8 mouse cellular contexts compared by ENCODE assay signal in the genomic region with DNA sequence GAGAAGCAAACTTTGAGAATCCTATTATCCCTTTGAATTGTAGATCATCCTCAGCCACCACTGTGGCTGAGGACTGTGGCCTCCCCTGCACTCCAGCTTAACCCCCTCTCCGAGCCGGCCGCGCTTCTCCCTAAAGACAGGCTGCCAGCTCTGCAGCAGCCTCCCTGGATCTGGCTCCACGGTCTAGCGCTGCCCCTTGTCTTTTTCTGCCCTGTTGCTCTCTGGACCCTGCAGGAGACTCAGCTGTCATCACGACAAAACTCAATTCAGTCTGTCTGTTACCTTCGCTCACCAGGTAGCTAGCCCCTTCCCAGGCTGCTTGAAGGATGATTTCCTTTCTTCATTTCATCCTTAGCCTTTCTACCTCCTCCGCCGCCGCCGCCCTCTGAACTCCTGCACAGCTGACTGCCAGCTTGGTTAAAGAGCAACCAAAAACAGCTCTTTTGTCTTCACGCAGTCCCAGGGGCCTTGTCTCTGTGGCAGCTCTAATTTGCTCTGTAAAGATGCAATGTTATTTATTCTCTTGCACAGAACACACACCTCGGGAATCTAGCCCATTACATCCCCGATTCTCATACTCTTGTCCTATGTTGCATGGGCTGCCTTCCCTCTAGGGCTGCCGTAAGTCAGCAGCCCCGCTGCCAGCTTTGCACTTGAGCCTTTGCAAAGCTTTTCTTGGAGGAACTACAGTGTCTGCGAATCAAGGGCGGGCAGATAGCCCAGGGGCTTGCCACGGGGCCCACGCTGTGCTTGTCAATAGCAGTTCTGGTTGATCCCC.
A peak's percentile ranks its signal among the peaks of the same experiment; 100 is the strongest.
DNase-seq lines count a peak whose midpoint lies in the region; ATAC-seq and TF ChIP-seq lines count a peak whose summit lies in the region.

No protein-coding gene starts in this region.

- peaks cover 46% of the 10 kb centered on the region for H3K4me1 ChIP-seq in E14TG2a.4 (replicated peaks; ENCODE audit: low read depth, low read length)
- peaks cover 31% of the 10 kb centered on the region for H3K4me1 ChIP-seq in forebrain, embryonic 12.5 days
- peaks cover 32% of the 10 kb centered on the region for H3K4me1 ChIP-seq in kidney, embryonic 15.5 days
- peaks cover 16% of the 10 kb centered on the region for H3K4me1 ChIP-seq in midbrain, embryonic 16.5 days (ENCODE audit: control insufficient read depth, insufficient read depth, low read length)

- peaks cover 13% of the 10 kb centered on the region; the same call in 1 of the 2 replicates for H3K9me3 ChIP-seq in E14TG2a.4 (ENCODE audit: low read length)
- no peaks in the 10 kb centered on the region for H3K9me3 ChIP-seq in forebrain, embryonic 12.5 days
- no peaks in the 10 kb centered on the region for H3K9me3 ChIP-seq in kidney, embryonic 15.5 days (replicated peaks)
- H3K9me3 ChIP-seq in midbrain, embryonic 16.5 days (replicated peaks; ENCODE audit: control insufficient read depth, low read length, poor library complexity, severe bottlenecking), result no peaks in the 10 kb centered on the region

- peak; percentile 32 to 38 for DNase-seq in frontal cortex, postnatal 10 days (ENCODE audit: low spot score in 2 of 2)
- no peak for DNase-seq in frontal cortex, postnatal 25 days (ENCODE audit: low spot score in 2 of 2)
- no peak for DNase-seq in gastrocnemius, postnatal 36 days

- H3K27ac ChIP-seq in forebrain, embryonic 12.5 days, result peak overlapping the region; percentile 74
- peak overlapping the region; percentile 49 for H3K27ac ChIP-seq in kidney, embryonic 15.5 days
- H3K27ac ChIP-seq in midbrain, embryonic 16.5 days (ENCODE audit: low read length), result peak overlapping the region; percentile 20

- ATAC-seq in forebrain, embryonic 12.5 days (ENCODE audit: low FRiP score), result peak; percentile 55
- peak; percentile 47; the same call in 1 of the 2 replicates for ATAC-seq in kidney, embryonic 15.5 days (replicated peaks; ENCODE audit: low FRiP score)
- peak; percentile 76 for ATAC-seq in midbrain, embryonic 16.5 days
- ATAC-seq in erythroblast, adult 5-6 weeks (replicated peaks; ENCODE audit: low FRiP score, poor library complexity, severe bottlenecking), result no peak

- no peak for TF ChIP-seq CTCF in E14TG2a.4 (conservative IDR thresholded peaks at IDR 0.05; ENCODE audit: low read length)

- peaks cover 34% of the 10 kb centered on the region for H3K27me3 ChIP-seq in E14TG2a.4 (ENCODE audit: insufficient read depth, low read length)
- peaks cover 6% of the 10 kb centered on the region for H3K27me3 ChIP-seq in forebrain, embryonic 12.5 days
- no peaks in the 10 kb centered on the region for H3K27me3 ChIP-seq in kidney, embryonic 15.5 days
- no peaks in the 10 kb centered on the region for H3K27me3 ChIP-seq in midbrain, embryonic 16.5 days (ENCODE audit: control insufficient read depth, insufficient read depth, low read depth, low read length)

- H3K4me3 ChIP-seq in E14TG2a.4 (replicated peaks; ENCODE audit: low read length), result peak overlapping the region; percentile 32
- H3K4me3 ChIP-seq in forebrain, embryonic 12.5 days (replicated peaks), result peak overlapping the region; percentile 28
- peak overlapping the region; percentile 23 for H3K4me3 ChIP-seq in kidney, embryonic 15.5 days (replicated peaks)
- peak overlapping the region; percentile 14; the same call in 1 of the 2 replicates for H3K4me3 ChIP-seq in midbrain, embryonic 16.5 days (ENCODE audit: low read depth, low read length)

- H3K4me2 ChIP-seq in forebrain, embryonic 12.5 days, result peak overlapping the region; percentile 56
- peak overlapping the region; percentile 57 for H3K4me2 ChIP-seq in kidney, embryonic 15.5 days
- H3K4me2 ChIP-seq in midbrain, embryonic 16.5 days (ENCODE audit: low read length), result peak overlapping the region; percentile 51

- no peaks in the 10 kb centered on the region for H3K36me3 ChIP-seq in E14TG2a.4 (ENCODE audit: insufficient read depth, low read length)
- no peaks in the 10 kb centered on the region for H3K36me3 ChIP-seq in forebrain, embryonic 12.5 days (replicated peaks)
- H3K36me3 ChIP-seq in kidney, embryonic 15.5 days, result no peaks in the 10 kb centered on the region
- no peaks in the 10 kb centered on the region for H3K36me3 ChIP-seq in midbrain, embryonic 16.5 days (ENCODE audit: control insufficient read depth, insufficient read depth, low read length)

- under 1% methylated on average over 21 of the region's 21 CpGs for WGBS in forebrain, embryonic 12.5 days
- WGBS in kidney, embryonic 15.5 days, result 6% methylated on average over 21 of the region's 21 CpGs
- WGBS in midbrain, embryonic 16.5 days, result under 1% methylated on average over 21 of the region's 21 CpGs

- peak overlapping the region; percentile 36 for H3K9ac ChIP-seq in forebrain, embryonic 12.5 days
- peak overlapping the region; percentile 21; the same call in 1 of the 2 replicates for H3K9ac ChIP-seq in kidney, embryonic 15.5 days
- H3K9ac ChIP-seq in midbrain, embryonic 16.5 days (ENCODE audit: low read depth, low read length), result peak overlapping the region; percentile 27; the same call in 1 of the 2 replicates

- intact Hi-C loops in gastrocnemius, postnatal 36 days (cut with DNase I), result no loop called here

Comparison
In these comparisons a context has a peak if more than half of its experiments do, and no peak if none do; other contexts are left out.
1. DNase-seq: peak in frontal cortex, postnatal 10 days (2 of 2); none in frontal cortex, postnatal 25 days (0 of 2) and gastrocnemius, postnatal 36 days (0 of 2).
2. H3K27ac ChIP-seq: peak in every context shown above with its lines; median percentile 74 in forebrain, embryonic 12.5 days; 49 in kidney, embryonic 15.5 days; 20 in midbrain, embryonic 16.5 days.
3. Peak in every context shown above with its lines, with median percentiles within 50 percentile points of each other: H3K4me3 ChIP-seq, H3K4me2 ChIP-seq and H3K9ac ChIP-seq.